Mouse (Mus musculus) stomach, embryonic 16.5 days (tissue): ENCODE results near the gene Tbc1d2b. TPM values are rescaled to one million over a fixed set of nuclear protein-coding genes. Genes with fewer than 3 reads are reported as not detected.

Source experiments
- ATAC-seq: fragments of 200-750 bp; cut with Nextera tagmentation; 2 replicates; pipeline ENCODE4 v1.8.0; 2017; ENCODE audit warnings: moderate number of reproducible peaks, moderate TSS enrichment; ENCODE audit not compliant: insufficient read depth, low FRiP score
- H3K27ac ChIP-seq: fragments of 300-500 bp; sonication (generic); 2 replicates; pipeline ENCODE4 v1.5.1; 2014; ENCODE audit warnings: low read length
- H3K27me3 ChIP-seq: fragments of 300-500 bp; sonication (generic); 2 replicates; pipeline ENCODE4 v1.6.1; 2014; ENCODE audit warnings: low read length, control low read depth, mixed read lengths; ENCODE audit not compliant: control insufficient read depth, insufficient read depth
- H3K36me3 ChIP-seq: fragments of 300-500 bp; sonication (generic); 2 replicates; pipeline ENCODE4 v1.6.1; 2014; ENCODE audit warnings: low read length; ENCODE audit not compliant: control insufficient read depth, insufficient read depth
- H3K4me1 ChIP-seq: fragments of 300-500 bp; sonication (generic); 2 replicates; pipeline ENCODE4 v1.6.1; 2014; ENCODE audit warnings: low read length, control low read depth, mixed read lengths; ENCODE audit not compliant: control insufficient read depth, insufficient read depth
- H3K4me2 ChIP-seq: fragments of 300-500 bp; sonication (generic); 2 replicates; pipeline ENCODE4 v1.6.1; 2014; ENCODE audit warnings: low read depth, low read length, mixed read lengths
- H3K4me3 ChIP-seq: fragments of 300-500 bp; sonication (generic); replicated peaks from 2 replicates; pipeline ENCODE4 v1.5.1; 2014; ENCODE audit warnings: mild to moderate bottlenecking, low read length
- H3K9ac ChIP-seq: fragments of 300-500 bp; sonication (generic); 2 replicates; pipeline ENCODE4 v1.6.1; 2014; ENCODE audit warnings: low read length
- H3K9me3 ChIP-seq: fragments of 300-500 bp; sonication (generic); replicated peaks from 2 replicates; pipeline ENCODE4 v1.6.1; 2016; ENCODE audit warnings: low read length, control low read depth; ENCODE audit not compliant: control insufficient read depth
- WGBS: fragments of 180-500 bp; shearing (Covaris S2); extraction: QIAGEN DNeasy Blood & Tissue Kit; methylation state at CpG from one replicate; pipeline ENCODE4 v1.1.7; 2014; 5-methylcytosine and 5-hydroxymethylcytosine counted together
- polyA plus RNA-seq: library from polyadenylated mRNA; unstranded; fragments of >200 nt; fragmentation: Nextera tagmentation; extraction: Ambion mirVana; gene quantifications from 2 replicates; pipeline ENCODE4 v1.2.1, GENCODE M21; 2015

Tbc1d2b gene
- 15.1 and 15.4 TPM in 2 replicates for polyA plus RNA-seq

DNA sequence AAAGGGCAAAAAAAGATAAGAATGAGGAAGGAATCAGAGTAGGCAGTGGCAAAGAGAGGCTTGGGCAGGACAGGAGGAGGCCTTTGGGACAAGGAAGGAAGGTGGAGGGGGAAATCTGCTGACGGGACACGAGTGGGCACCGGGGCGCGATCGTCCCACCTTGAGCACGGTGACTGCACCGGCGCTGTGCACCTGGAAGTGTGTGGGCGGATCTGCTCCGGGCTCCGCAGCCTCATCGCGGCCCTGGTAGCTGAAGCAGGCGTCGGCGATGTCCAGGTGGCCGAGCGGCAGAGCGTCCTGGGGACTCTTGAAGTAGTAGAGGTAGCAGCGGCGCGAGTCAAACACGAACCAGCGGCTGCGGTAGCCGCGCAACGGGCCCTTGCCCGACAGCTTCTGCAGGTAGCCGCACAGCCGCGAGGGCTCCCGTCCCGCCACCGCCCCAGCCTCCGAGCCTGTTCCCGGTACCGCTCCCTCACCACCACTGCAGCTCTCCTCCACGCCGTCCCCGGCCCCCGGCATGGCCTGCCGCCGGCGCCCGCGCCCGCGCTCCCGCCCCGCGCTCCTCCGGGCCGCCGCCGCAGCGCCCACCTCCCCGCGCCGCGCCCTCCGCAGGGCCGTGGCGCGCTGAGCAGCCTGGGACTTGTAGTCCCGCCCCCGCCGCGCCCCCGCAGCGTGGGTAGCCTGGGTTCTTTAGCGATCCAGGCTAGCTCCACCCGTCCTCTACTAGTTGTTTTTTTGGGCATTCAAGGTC is at the start of gene Tbc1d2b:
Gene Tbc1d2b, minus strand, starts transcription at position 612 of the 751 bp plus-strand sequence.
- Histone ChIP-seq H3K27me3 (no peaks in the 10 kb centered on the region), H3K4me1 (peaks cover 22% of the 10 kb centered on the region), H3K9ac (peak within 1 kb of the TSS; percentile 96), H3K4me3 (peak within 1 kb of the TSS; percentile 91), H3K9me3 (no peaks in the 10 kb centered on the region), H3K27ac (peak within 1 kb of the TSS; percentile 91), H3K4me2 (peak within 1 kb of the TSS; percentile 93), H3K36me3 (no peaks in the 10 kb centered on the region)
- WGBS, result under 1% methylated on average over 70 of the region's 74 CpGs
- peak; percentile 82 for ATAC-seq

DNA sequence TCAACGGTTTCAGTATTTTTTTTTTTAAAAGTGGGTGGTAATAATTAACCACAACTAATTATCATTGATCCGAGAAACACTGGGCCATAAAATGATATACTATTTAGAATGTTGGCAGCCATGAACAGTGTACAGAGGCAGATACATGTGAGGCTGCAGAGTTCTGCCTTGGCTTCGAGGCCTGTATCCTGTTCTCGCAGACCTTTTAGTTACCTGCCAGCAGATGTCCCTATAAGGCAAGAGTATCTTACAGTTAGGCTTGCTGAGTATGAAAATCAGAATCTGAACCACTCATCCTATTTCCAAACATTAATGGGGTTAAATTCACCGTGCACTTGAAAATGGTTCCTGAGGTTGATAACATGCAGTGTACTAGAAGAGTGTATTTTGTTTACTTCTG is 45.7 kb upstream of the Tbc1d2b start:
- H3K4me3 ChIP-seq, result no peak overlapping the region
- H3K4me2 ChIP-seq, result no peak overlapping the region
- H3K9me3 ChIP-seq, result no peaks in the 10 kb centered on the region
- H3K27ac ChIP-seq, result no peak overlapping the region
- no peak for ATAC-seq
- no peaks in the 10 kb centered on the region for H3K36me3 ChIP-seq
- H3K4me1 ChIP-seq, result no peaks in the 10 kb centered on the region
- H3K27me3 ChIP-seq, result no peaks in the 10 kb centered on the region
- WGBS, result 64% methylated on average over 5 of the region's 5 CpGs
- no peak overlapping the region for H3K9ac ChIP-seq

DNA sequence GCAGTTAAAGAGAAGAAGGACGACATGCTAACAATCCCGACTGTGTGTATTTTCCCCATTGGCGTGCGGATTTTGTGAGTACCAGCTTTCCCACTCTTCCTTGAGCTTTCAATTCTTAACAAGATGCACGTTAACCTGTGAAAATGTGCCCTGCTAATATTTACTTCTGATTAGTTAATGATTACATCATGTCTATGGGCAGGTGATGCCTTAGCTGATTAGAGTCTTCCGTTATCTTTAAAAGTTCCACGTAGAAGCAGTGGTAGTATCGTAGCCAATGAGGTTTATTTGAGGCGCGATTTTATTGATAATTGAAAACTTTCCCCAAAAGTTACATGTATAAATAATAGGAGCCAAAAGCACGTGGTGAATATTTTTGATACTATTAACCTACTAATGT is 45.1 kb upstream of the Tbc1d2b start:
- Histone ChIP-seq H3K27me3 (no peaks in the 10 kb centered on the region), H3K4me3 (no peak overlapping the region), H3K4me1 (no peaks in the 10 kb centered on the region), H3K4me2 (no peak overlapping the region), H3K9ac (no peak overlapping the region), H3K36me3 (no peaks in the 10 kb centered on the region), H3K27ac (no peak overlapping the region), H3K9me3 (no peaks in the 10 kb centered on the region)
- no peak for ATAC-seq
- 71% methylated on average over 11 of the region's 11 CpGs for WGBS

DNA sequence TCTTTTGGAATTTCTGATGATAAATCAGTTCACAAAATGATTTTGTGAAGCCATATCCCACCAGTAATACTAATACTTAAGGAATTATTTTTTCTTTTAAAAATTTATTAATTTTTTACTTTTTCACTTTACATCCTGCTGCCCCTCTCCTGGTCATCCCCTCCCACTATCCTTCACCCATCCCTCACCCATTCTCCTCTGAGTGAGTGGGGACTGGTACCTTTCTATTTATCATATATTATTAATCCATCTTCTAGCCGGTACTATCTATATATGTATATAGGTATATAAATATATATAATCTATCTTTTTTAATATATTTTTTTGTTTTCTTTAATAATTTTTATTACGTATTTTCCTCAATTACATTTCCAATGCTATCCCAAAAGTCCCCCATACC is 33.6 kb upstream of the Tbc1d2b start:
- Histone ChIP-seq H3K4me3 (no peak overlapping the region), H3K27ac (no peak overlapping the region), H3K4me1 (no peaks in the 10 kb centered on the region), H3K36me3 (no peaks in the 10 kb centered on the region), H3K4me2 (no peak overlapping the region), H3K27me3 (no peaks in the 10 kb centered on the region), H3K9me3 (no peaks in the 10 kb centered on the region), H3K9ac (no peak overlapping the region)
- no peak for ATAC-seq
- 91% methylated on average over 2 of the region's 2 CpGs for WGBS

DNA sequence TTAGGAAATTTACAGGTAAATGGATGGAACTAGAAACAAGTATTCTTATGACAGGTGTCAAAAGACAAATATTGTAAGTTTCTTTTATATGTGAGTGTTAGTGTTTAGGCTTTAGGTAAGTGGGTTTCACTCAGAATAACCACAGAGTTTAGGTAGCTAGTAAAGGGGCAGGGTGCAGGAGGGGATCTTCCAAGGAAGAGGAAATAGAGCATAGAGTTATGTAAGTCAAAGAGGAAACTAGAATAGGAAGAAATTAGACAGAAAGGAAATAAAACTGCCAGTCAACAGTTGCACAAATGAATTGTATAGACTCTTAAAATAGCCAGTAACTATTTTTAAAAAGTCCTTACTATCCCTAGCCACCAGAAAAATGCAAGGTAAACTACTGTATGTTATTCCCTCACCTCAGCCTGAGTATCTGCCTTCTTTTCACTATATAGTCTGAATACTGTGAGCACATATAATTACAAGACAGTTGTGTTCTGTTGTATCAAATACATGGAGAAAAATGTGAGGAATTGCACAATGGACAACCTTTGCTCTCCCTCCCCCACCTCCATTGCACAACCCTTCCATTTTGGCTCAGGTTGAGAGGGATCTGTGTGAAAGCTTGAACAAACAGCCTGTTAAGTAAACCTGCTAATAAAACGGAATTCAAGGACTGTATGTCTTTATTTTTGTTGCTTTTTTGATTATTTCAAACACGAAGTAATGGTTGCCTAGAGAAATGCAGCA is 32.7 kb upstream of the Tbc1d2b start:
- no peaks in the 10 kb centered on the region for H3K4me1 ChIP-seq
- H3K9me3 ChIP-seq, result no peaks in the 10 kb centered on the region
- no peak overlapping the region for H3K9ac ChIP-seq
- H3K27ac ChIP-seq, result no peak overlapping the region
- ATAC-seq, result no peak
- no peaks in the 10 kb centered on the region for H3K27me3 ChIP-seq
- no peak overlapping the region for H3K4me3 ChIP-seq
- no peaks in the 10 kb centered on the region for H3K36me3 ChIP-seq
- 41% methylated on average over 2 of the region's 2 CpGs for WGBS
- H3K4me2 ChIP-seq, result no peak overlapping the region

DNA sequence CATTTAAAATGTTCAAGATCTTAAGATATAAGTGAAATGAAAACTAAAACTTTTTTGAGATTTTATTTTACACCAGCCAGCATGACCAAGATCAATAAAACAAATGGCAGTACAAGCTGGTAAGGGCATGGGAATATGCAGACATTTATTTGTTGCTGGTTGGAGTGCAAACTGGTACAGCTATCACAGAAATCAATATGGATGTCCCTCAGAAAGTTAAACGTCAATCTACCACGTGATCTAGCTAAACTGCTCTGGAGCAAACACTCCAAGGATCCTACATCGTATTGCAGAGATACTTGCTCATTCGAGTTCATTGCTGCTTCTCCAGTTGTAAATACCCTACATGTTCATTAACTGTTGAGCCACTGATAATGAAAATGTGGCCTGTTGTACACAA is 32.1 kb upstream of the Tbc1d2b start:
- no peak overlapping the region for H3K4me3 ChIP-seq
- no peak overlapping the region for H3K27ac ChIP-seq
- no peak for ATAC-seq
- WGBS, result 65% methylated on average over 4 of the region's 4 CpGs
- H3K36me3 ChIP-seq, result no peaks in the 10 kb centered on the region
- no peak overlapping the region for H3K9ac ChIP-seq
- H3K27me3 ChIP-seq, result no peaks in the 10 kb centered on the region
- H3K9me3 ChIP-seq, result no peaks in the 10 kb centered on the region
- H3K4me1 ChIP-seq, result no peaks in the 10 kb centered on the region
- H3K4me2 ChIP-seq, result no peak overlapping the region

DNA sequence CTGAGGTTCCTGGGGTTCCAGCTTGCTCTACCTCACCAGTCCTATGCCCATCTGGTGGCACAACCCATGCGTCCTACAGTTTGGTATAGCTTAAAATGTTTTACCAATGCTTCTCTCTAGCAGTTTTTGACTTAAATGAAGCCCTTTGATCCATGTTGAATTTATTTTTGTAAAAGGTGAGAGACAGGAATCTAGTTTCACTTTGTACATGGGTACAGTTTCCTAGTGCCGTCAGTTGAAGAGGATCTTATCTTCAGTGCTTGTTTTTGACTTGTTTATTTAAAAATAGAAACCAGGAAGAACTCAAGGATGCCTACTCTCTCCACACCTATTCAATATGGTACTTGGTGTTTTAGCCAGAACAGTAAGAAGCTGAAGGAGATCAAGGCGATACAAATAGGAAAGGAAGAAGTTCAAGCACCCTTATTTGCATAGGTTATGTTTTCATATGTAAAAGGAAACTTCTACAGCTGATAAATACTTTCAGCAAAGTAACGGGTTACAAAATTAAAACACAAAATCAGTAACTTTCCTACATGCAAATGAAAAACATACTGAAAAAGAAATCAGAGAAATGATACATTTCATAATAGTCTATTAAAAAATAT is 30.6 kb upstream of the Tbc1d2b start:
- 78% methylated on average over 4 of the region's 4 CpGs for WGBS
- Histone ChIP-seq H3K9ac (no peak overlapping the region), H3K27ac (no peak overlapping the region), H3K9me3 (no peaks in the 10 kb centered on the region), H3K4me2 (no peak overlapping the region), H3K4me1 (no peaks in the 10 kb centered on the region), H3K27me3 (no peaks in the 10 kb centered on the region), H3K4me3 (no peak overlapping the region), H3K36me3 (no peaks in the 10 kb centered on the region)
- no peak for ATAC-seq

DNA sequence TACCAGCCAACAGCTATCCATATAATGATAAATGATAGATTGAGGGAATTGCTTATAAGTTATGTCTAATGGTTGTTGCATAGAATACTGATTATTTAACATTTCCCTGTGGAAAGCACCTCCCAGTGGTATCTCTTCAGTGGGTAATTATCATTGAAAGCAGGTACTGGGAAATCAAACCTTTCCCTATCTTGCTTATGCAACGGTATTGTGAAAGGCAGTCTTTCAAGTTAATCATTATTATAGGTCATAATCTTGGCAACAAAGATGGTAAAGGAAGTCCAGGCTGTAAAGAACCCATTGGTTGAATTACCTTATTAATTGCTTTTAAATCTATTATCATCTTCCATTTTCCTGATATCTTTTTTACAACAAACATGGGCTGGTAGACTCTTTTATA is 27.0 kb upstream of the Tbc1d2b start:
- Histone ChIP-seq H3K27me3 (no peaks in the 10 kb centered on the region), H3K4me1 (no peaks in the 10 kb centered on the region), H3K4me2 (no peak overlapping the region), H3K4me3 (no peak overlapping the region), H3K9ac (no peak overlapping the region), H3K9me3 (no peaks in the 10 kb centered on the region), H3K27ac (no peak overlapping the region), H3K36me3 (no peaks in the 10 kb centered on the region)
- 65% methylated on average over 1 of the region's 1 CpGs for WGBS
- ATAC-seq, result no peak
